Mouse (Mus musculus): ENCODE results near the gene Tagap1.
"Not testable (repeated sequence)": the region's sequence is repeated elsewhere in the genome, so short reads cannot be mapped to it uniquely, and the experiment has no call there.

- TF ChIP-seq POLR2A (IDR thresholded peaks at IDR 0.05; ENCODE audit: insufficient read depth, low read depth, low read length); CTCF (IDR thresholded peaks at IDR 0.05); EP300 (IDR thresholded peaks at IDR 0.05; ENCODE audit: insufficient read depth, low read depth, low read length): not testable (repeated sequence)
Observed at GRCm38 (mm10) chr17:6978287-6979248, 17.6 kb upstream of the Tagap1 start, which contains the start of gene Gm49721.

All from heart, adult 2 months (tissue).